Mouse (Mus musculus): ENCODE data around the gene Tmem104. TPM values are rescaled to one million over a fixed set of nuclear protein-coding genes. Genes with fewer than 3 reads are reported as not detected.

The Tmem104 gene
- polyA plus RNA-seq, 1 experiment from 2014 or later, result 8.8 TPM

DNA sequence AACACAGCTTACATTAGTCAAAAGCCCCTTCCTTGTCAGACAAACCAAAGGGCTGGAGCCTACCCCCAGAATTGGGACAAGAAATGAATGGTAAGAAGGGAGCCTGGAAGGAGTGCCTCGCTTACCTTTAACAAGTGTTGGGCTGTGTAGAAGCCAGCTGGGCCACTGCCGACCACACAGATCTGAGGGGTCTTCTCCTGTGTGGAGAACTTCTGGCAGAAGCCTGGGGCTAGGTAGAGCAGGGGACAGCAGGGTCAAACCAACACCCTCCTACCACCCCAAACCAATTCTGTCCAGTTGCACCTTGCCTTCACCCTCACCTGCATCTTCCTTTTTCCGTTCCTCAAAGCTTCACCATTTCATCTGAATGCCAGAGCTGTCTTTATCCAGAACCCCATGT, 88.7 kb downstream of the Tmem104 start:
- Histone ChIP-seq H3K27me3 (ENCODE audit: poor library complexity, severe bottlenecking) (no peaks in the 10 kb centered on the region), H3K27ac (peak overlapping the region; percentile 93), H3K4me3 (peak overlapping the region; percentile 82), H3K4me1 (peaks cover 49% of the 10 kb centered on the region), H3K9me3 (no peaks in the 10 kb centered on the region), H3K36me3 (replicated peaks) (peaks cover 3% of the 10 kb centered on the region; the same call in 1 of the 2 replicates)
- WGBS, result 55% methylated on average over 3 of the region's 3 CpGs
- no peak for DNase-seq (ENCODE audit: extremely low spot score, low spot score)

GRCm38 (mm10) chr11:115276780-115277603, 89.7 kb downstream of the Tmem104 start, which contains the start of gene Fdxr:
Gene Fdxr, minus strand, starts transcription at chr11:115277050.
- H3K27ac ChIP-seq, result peak within 1 kb of the TSS; percentile 93
- under 1% methylated on average over 42 of the region's 42 CpGs for WGBS
- no peaks in the 10 kb centered on the region for H3K9me3 ChIP-seq
- peak within 1 kb of the TSS; percentile 82 for H3K4me3 ChIP-seq
- H3K4me1 ChIP-seq, result peaks cover 44% of the 10 kb centered on the region
- DNase-seq (ENCODE audit: extremely low spot score, low spot score), result peak; percentile 98
- no peaks in the 10 kb centered on the region for H3K36me3 ChIP-seq (replicated peaks)
- H3K27me3 ChIP-seq (ENCODE audit: poor library complexity, severe bottlenecking), result no peaks in the 10 kb centered on the region

GRCm38 (mm10) chr11:115277604-115277975, 90.3 kb downstream of the Tmem104 start:
- 19% methylated on average over 7 of the region's 7 CpGs for WGBS
- Histone ChIP-seq H3K36me3 (replicated peaks) (no peaks in the 10 kb centered on the region), H3K9me3 (no peaks in the 10 kb centered on the region), H3K4me1 (peaks cover 44% of the 10 kb centered on the region), H3K27ac (peak overlapping the region; percentile 93), H3K4me3 (peak overlapping the region; percentile 82), H3K27me3 (ENCODE audit: poor library complexity, severe bottlenecking) (no peaks in the 10 kb centered on the region)
- no peak for DNase-seq (ENCODE audit: extremely low spot score, low spot score)

GRCm38 (mm10) chr11:115278176-115278575, 90.9 kb downstream of the Tmem104 start:
- Histone ChIP-seq H3K27ac (no peak overlapping the region), H3K4me1 (peaks cover 39% of the 10 kb centered on the region), H3K9me3 (no peaks in the 10 kb centered on the region), H3K27me3 (ENCODE audit: poor library complexity, severe bottlenecking) (no peaks in the 10 kb centered on the region), H3K36me3 (replicated peaks) (no peaks in the 10 kb centered on the region), H3K4me3 (peak overlapping the region; percentile 82)
- 75% methylated on average over 6 of the region's 6 CpGs for WGBS
- DNase-seq (ENCODE audit: extremely low spot score, low spot score), result no peak

- Histone ChIP-seq H3K36me3 (replicated peaks) (no peaks in the 10 kb centered on the region), H3K27ac (no peak overlapping the region), H3K4me1 (peaks cover 29% of the 10 kb centered on the region), H3K4me3 (no peak overlapping the region), H3K27me3 (ENCODE audit: poor library complexity, severe bottlenecking) (no peaks in the 10 kb centered on the region), H3K9me3 (no peaks in the 10 kb centered on the region)
- 71% methylated on average over 1 of the region's 1 CpGs for WGBS
- DNase-seq (ENCODE audit: extremely low spot score, low spot score), result no peak
These were observed 92.4 kb downstream of the Tmem104 start for GRCm38 (mm10) chr11:115279726-115280125.

DNA sequence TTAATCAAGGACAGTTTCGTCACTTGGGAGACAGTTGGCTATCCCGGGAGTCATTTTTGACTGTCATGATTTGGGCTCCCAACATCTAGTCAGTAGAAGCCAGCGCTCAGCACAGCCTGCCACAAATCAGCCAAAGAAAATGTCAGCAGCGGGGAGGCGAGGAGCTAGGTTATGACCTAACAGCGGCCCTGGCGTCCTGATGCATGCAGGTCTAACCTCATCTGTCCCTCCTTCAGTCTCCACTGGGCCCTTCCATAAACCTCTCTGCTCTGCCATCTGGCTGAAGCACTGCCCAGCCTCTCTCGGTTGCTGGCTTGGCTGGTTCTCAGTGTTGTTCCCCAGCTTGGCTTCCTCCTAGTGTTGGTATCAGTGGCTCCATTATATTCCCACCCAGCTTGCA, 95.0 kb downstream of the Tmem104 start:
- Histone ChIP-seq H3K4me1 (peaks cover 11% of the 10 kb centered on the region), H3K27me3 (ENCODE audit: poor library complexity, severe bottlenecking) (no peaks in the 10 kb centered on the region), H3K4me3 (no peak overlapping the region), H3K27ac (no peak overlapping the region), H3K36me3 (replicated peaks) (no peaks in the 10 kb centered on the region), H3K9me3 (no peaks in the 10 kb centered on the region)
- WGBS, result 78% methylated on average over 8 of the region's 8 CpGs
- DNase-seq (ENCODE audit: extremely low spot score, low spot score), result no peak

DNA sequence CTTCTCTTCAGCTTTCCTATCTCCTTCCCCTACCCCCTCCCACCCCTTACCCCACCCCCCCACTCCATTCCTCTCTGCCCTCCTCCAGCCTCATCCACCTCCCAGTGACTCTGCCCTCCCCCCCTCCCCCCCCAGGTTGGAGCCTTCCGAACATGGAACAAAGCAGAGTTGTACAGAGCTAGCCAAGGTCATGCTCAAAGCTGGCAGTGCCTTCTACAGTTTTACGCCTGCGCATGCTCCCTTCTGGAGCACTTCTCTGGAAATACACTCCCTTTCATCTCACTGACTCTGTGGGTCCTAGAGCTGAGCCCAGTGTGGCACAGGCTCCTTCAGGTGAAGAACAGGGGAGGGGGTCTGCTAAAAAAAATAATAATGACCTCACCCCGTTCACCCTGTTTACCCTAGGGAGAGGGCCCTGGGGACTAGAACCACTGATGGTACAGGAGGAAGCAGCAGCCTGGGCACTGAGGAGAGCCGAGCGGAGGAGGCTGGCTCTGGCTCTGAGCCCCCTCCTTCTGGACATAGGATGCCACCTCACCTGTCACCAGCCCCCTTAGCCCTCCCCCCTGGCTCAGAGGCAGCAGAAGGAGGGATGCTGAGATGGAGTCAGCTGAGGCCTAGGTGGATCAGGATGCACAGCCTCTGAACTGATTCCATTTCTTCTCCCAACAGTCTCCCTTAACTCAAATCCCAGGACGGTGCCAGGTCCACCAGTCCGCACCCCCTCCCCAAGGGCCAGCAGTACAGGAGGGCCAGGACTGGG, 95.6 kb downstream of the Tmem104 start:
- no peaks in the 10 kb centered on the region for H3K27me3 ChIP-seq (ENCODE audit: poor library complexity, severe bottlenecking)
- no peak for DNase-seq (ENCODE audit: extremely low spot score, low spot score)
- no peak overlapping the region for H3K27ac ChIP-seq
- no peak overlapping the region for H3K4me3 ChIP-seq
- 89% methylated on average over 8 of the region's 8 CpGs for WGBS
- no peaks in the 10 kb centered on the region for H3K9me3 ChIP-seq
- H3K36me3 ChIP-seq (replicated peaks), result no peaks in the 10 kb centered on the region
- H3K4me1 ChIP-seq, result peaks cover 8% of the 10 kb centered on the region

DNA sequence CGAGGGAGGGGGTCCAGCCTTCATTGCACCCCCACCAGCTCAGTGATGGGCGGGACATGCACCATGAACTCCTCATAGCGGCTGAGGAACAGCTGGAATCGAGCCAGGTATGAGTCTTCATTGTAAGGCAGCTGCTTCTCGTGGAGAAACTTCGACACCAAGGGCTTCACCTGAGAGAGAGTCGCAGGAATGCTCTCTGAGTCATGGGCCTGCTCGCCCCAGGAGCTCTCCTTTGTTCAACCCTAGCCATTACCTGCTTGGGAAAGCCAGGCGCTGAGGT, 96.1 kb downstream of the Tmem104 start:
- 81% methylated on average over 9 of the region's 9 CpGs for WGBS

DNA sequence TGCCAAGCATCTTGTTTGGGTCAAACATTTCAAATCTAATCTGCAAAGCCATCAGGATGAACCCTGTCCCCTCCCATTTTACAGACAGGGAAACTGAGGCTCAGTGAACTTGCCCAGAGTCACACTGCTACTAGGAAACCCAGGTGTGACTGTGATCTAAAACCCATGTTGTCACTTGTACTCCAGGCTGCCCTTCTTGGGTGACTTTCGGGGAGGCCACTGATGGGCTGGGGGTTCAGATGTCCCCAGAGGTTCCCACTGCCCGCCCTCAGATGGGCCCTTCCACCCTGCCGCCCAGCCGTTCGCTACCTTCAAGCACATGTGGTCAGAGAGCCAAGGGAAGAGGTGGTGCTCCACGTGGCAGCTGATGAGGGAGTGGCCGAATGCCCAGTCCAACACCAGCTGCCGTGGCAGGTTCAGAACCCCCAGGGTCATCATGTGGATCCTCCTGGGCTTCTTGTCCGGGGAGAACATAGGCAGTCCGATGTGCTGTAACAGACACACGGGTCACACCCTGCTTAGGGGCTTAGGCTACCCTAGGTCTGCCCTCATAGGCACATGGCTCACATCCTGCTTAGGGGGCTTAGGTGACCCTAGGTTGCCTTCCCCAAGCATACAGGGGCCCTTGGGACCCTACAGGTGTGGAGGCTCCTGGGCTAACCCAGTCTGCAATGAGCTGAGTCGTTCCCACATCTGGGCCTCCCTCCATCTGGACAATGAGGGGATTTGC, 96.8 kb downstream of the Tmem104 start:
- H3K9me3 ChIP-seq, result no peaks in the 10 kb centered on the region
- H3K27ac ChIP-seq, result no peak overlapping the region
- H3K4me1 ChIP-seq, result peaks cover 3% of the 10 kb centered on the region; the same call in 1 of the 2 replicates
- H3K27me3 ChIP-seq (ENCODE audit: poor library complexity, severe bottlenecking), result no peaks in the 10 kb centered on the region
- WGBS, result 88% methylated on average over 12 of the region's 12 CpGs
- no peak overlapping the region for H3K4me3 ChIP-seq
- DNase-seq (ENCODE audit: extremely low spot score, low spot score), result no peak
- no peaks in the 10 kb centered on the region for H3K36me3 ChIP-seq (replicated peaks)

More for the DNA sequence above, 96.1 kb downstream of the Tmem104 start:
- Histone ChIP-seq H3K27ac (no peak overlapping the region), H3K27me3 (ENCODE audit: poor library complexity, severe bottlenecking) (no peaks in the 10 kb centered on the region), H3K9me3 (no peaks in the 10 kb centered on the region), H3K36me3 (replicated peaks) (no peaks in the 10 kb centered on the region), H3K4me3 (no peak overlapping the region), H3K4me1 (peaks cover 3% of the 10 kb centered on the region; the same call in 1 of the 2 replicates)
- no peak for DNase-seq (ENCODE audit: extremely low spot score, low spot score)

DNA sequence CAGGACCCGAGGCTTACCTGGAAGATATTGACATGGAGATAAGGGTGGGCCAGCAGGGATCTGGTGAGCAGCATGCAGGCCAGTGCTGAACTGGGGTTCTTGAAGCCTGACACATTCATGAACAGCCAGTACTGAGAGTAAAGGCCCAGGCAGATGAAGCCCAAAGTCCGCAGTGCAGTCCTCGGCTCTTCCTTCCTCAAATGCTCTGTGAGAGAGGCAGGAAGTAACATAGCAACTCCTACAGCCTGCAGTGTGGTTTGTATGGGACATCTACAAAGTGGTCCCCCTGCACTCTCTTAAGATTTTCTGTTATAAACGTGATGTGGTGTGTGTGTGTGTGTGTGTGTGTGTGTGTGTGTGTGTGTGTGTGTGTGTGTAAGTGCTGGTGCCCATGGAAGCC, 98.0 kb downstream of the Tmem104 start:
- Histone ChIP-seq H3K36me3 (replicated peaks) (no peaks in the 10 kb centered on the region), H3K4me1 (peaks cover 3% of the 10 kb centered on the region; the same call in 1 of the 2 replicates), H3K9me3 (no peaks in the 10 kb centered on the region), H3K27me3 (ENCODE audit: poor library complexity, severe bottlenecking) (no peaks in the 10 kb centered on the region), H3K27ac (no peak overlapping the region), H3K4me3 (no peak overlapping the region)
- DNase-seq (ENCODE audit: extremely low spot score, low spot score), result no peak
- WGBS, result 79% methylated on average over 4 of the region's 4 CpGs

DNA sequence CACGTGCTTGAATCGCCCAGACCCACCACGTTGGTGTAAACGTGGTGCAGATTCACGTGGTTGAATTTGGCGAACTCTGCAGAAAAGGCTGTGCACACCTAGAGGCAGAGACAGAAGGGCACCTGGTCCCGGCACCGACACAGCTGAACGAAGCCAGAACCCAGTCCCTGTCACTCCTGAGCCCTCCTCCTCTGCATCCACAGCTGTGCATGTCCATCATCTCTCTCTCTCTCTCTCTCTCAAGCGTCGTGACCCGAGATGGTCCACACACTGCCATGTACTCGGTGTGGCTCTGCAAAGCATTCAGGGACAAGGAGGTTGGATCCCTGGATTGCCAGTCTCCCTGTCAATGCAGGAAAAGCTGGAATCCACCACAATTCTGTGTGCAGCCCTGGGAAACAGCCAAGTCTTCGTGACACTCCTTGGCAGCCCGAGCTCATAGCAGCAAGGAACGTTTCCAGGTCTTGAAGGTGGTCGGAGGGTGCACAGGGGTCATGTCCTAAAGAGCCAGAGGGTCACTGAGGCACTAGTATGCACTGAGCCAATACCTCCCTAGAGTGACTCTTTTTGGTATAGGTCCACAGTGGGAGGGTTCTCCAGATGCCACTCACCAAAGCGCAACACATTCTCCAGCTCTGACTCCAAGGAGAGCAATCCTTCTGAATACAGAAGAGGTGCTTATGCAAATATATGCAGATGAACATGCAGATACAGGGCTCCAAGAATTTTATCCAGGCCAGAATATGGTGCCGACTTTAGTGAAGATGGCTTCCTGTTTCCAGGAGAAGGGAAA, 99.1 kb downstream of the Tmem104 start:
- Histone ChIP-seq H3K27me3 (ENCODE audit: poor library complexity, severe bottlenecking) (no peaks in the 10 kb centered on the region), H3K27ac (no peak overlapping the region), H3K4me1 (peaks cover 3% of the 10 kb centered on the region; the same call in 1 of the 2 replicates), H3K4me3 (no peak overlapping the region), H3K9me3 (no peaks in the 10 kb centered on the region), H3K36me3 (replicated peaks) (no peaks in the 10 kb centered on the region)
- DNase-seq (ENCODE audit: extremely low spot score, low spot score), result no peak
- WGBS, result 83% methylated on average over 19 of the region's 19 CpGs

DNA sequence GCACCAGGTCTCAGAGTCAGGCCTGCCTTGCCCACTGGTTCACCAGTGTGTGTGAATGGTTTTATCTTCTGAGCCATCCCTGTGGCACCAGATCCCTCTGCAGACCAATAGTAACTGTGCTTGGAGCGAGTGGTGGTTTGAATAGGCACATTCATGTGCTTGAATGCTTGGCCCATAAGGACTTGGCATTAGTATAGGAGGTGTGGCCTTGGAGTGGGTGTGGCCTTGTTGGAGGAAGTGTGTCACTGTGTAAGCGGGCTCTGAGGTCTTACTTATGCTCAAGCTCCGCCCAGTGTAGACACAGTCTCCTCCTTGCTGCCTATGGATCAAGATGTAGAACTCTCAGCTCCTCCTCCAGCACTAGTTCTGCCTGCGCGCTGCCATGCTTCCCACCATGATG, 100.1 kb downstream of the Tmem104 start:
- DNase-seq (ENCODE audit: extremely low spot score, low spot score), result no peak
- peaks cover 3% of the 10 kb centered on the region for H3K4me1 ChIP-seq
- no peak overlapping the region for H3K27ac ChIP-seq
- WGBS, result 89% methylated on average over 5 of the region's 5 CpGs
- H3K9me3 ChIP-seq, result no peaks in the 10 kb centered on the region
- H3K27me3 ChIP-seq (ENCODE audit: poor library complexity, severe bottlenecking), result no peaks in the 10 kb centered on the region
- no peak overlapping the region for H3K4me3 ChIP-seq
- no peaks in the 10 kb centered on the region for H3K36me3 ChIP-seq (replicated peaks)

All from forebrain, embryonic 10.5 days (tissue).